Mouse (Mus musculus) myocyte (in vitro differentiated cells): Measurements from ENCODE around the gene Paqr8. TPM values are rescaled to one million over a fixed set of nuclear protein-coding genes. Genes with fewer than 3 reads are reported as not detected.

Experiments
- H3K27me3 ChIP-seq: one replicate; pipeline ENCODE4 v1.6.1; 2011; ENCODE audit not compliant: control insufficient read depth, insufficient read depth, insufficient read length
- H3K36me3 ChIP-seq: one replicate; pipeline ENCODE4 v1.6.1; 2011; ENCODE audit not compliant: control insufficient read depth, insufficient read depth
- H3K4me2 ChIP-seq: one replicate; pipeline ENCODE4 v1.6.1; 2011; ENCODE audit warnings: low read depth, control low read depth
- H3K4me3 ChIP-seq: one replicate; pipeline ENCODE4 v1.5.1; 2011; ENCODE audit warnings: mild to moderate bottlenecking, control low read depth, moderate library complexity
- H3K79me2 ChIP-seq: one replicate; pipeline ENCODE4 v1.6.1; 2011; ENCODE audit not compliant: control insufficient read depth, insufficient read depth
- H3ac ChIP-seq: one replicate; pipeline ENCODE4 v1.6.1; 2011; ENCODE audit not compliant: control insufficient read depth, insufficient read length
- CEBPB ChIP-seq: IDR thresholded peaks from 2 replicates; pipeline ENCODE4 v1.6.1; 2011; ENCODE audit warnings: mild to moderate bottlenecking, moderate library complexity; ENCODE audit not compliant: poor library complexity, insufficient read depth, severe bottlenecking
- E2F4 ChIP-seq: IDR thresholded peaks from one replicate; pipeline ENCODE4 v1.6.1; 2011; ENCODE audit warnings: mild to moderate bottlenecking, control low read depth, moderate library complexity; ENCODE audit not compliant: insufficient read depth
- MAX ChIP-seq: IDR thresholded peaks from one replicate; pipeline ENCODE4 v1.6.1; 2011; ENCODE audit warnings: low read depth, mild to moderate bottlenecking, control low read depth
- MYOD1 ChIP-seq, 3 experiments: IDR thresholded peaks; one replicate each; pipeline ENCODE4 v1.6.1; 2011; ENCODE audit warnings: control low read depth in 2 of 3, low read depth in 2 of 3, mild to moderate bottlenecking in 2 of 3, moderate library complexity in 1 of 3; ENCODE audit not compliant: insufficient read length in 2 of 3, control insufficient read depth in 1 of 3
- MYOG ChIP-seq, 3 experiments: IDR thresholded peaks; one replicate each; pipeline ENCODE4 v1.6.1; 2011; ENCODE audit warnings: control low read depth in 2 of 3, low read depth in 2 of 3, mild to moderate bottlenecking in 2 of 3; ENCODE audit not compliant: insufficient read length in 2 of 3, control insufficient read depth in 1 of 3, insufficient read depth in 1 of 3
- POLR2A ChIP-seq: IDR thresholded peaks from one replicate; pipeline ENCODE4 v1.6.1; 2011; ENCODE audit warnings: low read depth, mild to moderate bottlenecking, control low read depth, moderate library complexity; ENCODE audit not compliant: insufficient read length
- POLR2AphosphoS2 ChIP-seq: IDR thresholded peaks from one replicate; pipeline ENCODE4 v1.6.1; 2011; ENCODE audit warnings: low read depth, control low read depth; ENCODE audit not compliant: insufficient read length
- REST ChIP-seq: IDR thresholded peaks from one replicate; pipeline ENCODE4 v1.6.1; 2011; ENCODE audit warnings: mild to moderate bottlenecking, control low read depth, moderate library complexity; ENCODE audit not compliant: insufficient read depth, insufficient read length
- SRF ChIP-seq: IDR thresholded peaks from one replicate; pipeline ENCODE4 v1.6.1; 2011; ENCODE audit warnings: low read depth; ENCODE audit not compliant: control insufficient read depth, insufficient read length
- TCF12 ChIP-seq: IDR thresholded peaks from one replicate; pipeline ENCODE4 v1.6.1; 2011; ENCODE audit warnings: mild to moderate bottlenecking, control low read depth; ENCODE audit not compliant: poor library complexity, insufficient read depth, severe bottlenecking
- TCF3 ChIP-seq: IDR thresholded peaks from one replicate; pipeline ENCODE4 v1.6.1; 2011; ENCODE audit warnings: low read depth, control low read depth; ENCODE audit not compliant: insufficient read length
- USF1 ChIP-seq: IDR thresholded peaks from one replicate; pipeline ENCODE4 v1.6.1; 2011; ENCODE audit warnings: low read depth, mild to moderate bottlenecking, control low read depth, moderate library complexity
- polyA plus RNA-seq: library from polyadenylated mRNA; unstranded; fragments of >200 nt; fragmentation: generic; extraction: Trizol; gene quantifications from one replicate; pipeline ENCODE4 v1.2.1, GENCODE M21; 2012; ENCODE audit warnings: missing spikeins

Paqr8 gene
- polyA plus RNA-seq, 1 experiment: 0.96 TPM

- no peaks in the 10 kb centered on the region for H3K79me2 ChIP-seq
- H3K27me3 ChIP-seq: no peaks in the 10 kb centered on the region
- no peaks in the 10 kb centered on the region for H3K36me3 ChIP-seq
- no peak for TF ChIP-seq CEBPB
- H3K4me3 ChIP-seq: no peak overlapping the region
- no peak overlapping the region for H3ac ChIP-seq
- H3K4me2 ChIP-seq: peak overlapping the region; percentile 24
These were observed 84.1 kb downstream of the Paqr8 start for GRCm38 (mm10) chr1:20974341-20975135.

GRCm38 (mm10) chr1:20980553-20980952 lies 90.1 kb downstream of the Paqr8 start:
- no peaks in the 10 kb centered on the region for H3K27me3 ChIP-seq
- no peak overlapping the region for H3ac ChIP-seq
- TF ChIP-seq POLR2AphosphoS2 (no peak), POLR2A (no peak), CEBPB (no peak), MAX (no peak), TCF3 (no peak)
- no peaks in the 10 kb centered on the region for H3K36me3 ChIP-seq
- no peak overlapping the region for H3K4me2 ChIP-seq
- no peak overlapping the region for H3K4me3 ChIP-seq
- H3K79me2 ChIP-seq: no peaks in the 10 kb centered on the region

DNA sequence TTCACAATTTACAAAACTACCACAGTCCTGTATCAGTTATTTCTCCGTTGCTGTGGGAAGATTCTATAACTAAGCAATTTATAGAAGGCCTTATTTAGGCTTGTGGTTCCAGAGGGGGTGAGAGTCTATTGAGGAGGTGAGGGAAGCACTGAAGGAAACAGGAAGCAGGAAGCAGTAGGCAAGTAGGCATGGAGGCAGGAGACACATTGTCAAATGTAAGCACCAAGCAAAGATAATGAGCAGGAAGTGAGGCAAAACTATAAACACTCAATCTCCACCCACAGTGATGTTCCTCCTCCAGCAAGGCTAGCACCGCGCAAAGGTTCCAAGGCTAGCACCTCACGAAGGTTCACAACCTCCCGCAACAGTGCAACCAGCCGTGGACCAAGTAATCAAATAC lies 91.4 kb downstream of the Paqr8 start:
- Histone ChIP-seq H3K79me2 (no peaks in the 10 kb centered on the region), H3K4me2 (no peak overlapping the region), H3K4me3 (no peak overlapping the region), H3ac (no peak overlapping the region), H3K36me3 (no peaks in the 10 kb centered on the region), H3K27me3 (no peaks in the 10 kb centered on the region)
- TF ChIP-seq MYOG (IDR thresholded peaks at IDR 0.05; ENCODE audit: control insufficient read depth in 1 of 3, insufficient read depth in 1 of 3, insufficient read length in 2 of 3, low read depth in 2 of 3): no peak
- TF ChIP-seq TCF3: no peak
- no peak for TF ChIP-seq POLR2AphosphoS2
- TF ChIP-seq REST: no peak
- TF ChIP-seq CEBPB: no peak
- no peak for TF ChIP-seq TCF12
- TF ChIP-seq MYOD1 (IDR thresholded peaks at IDR 0.05; ENCODE audit: control insufficient read depth in 1 of 3, insufficient read length in 2 of 3, low read depth in 2 of 3): no peak
- TF ChIP-seq SRF: no peak
- no peak for TF ChIP-seq E2F4

GRCm38 (mm10) chr1:20984103-20984502 lies 93.7 kb downstream of the Paqr8 start:
- Histone ChIP-seq H3K4me2 (no peak overlapping the region), H3ac (no peak overlapping the region), H3K4me3 (no peak overlapping the region), H3K27me3 (no peaks in the 10 kb centered on the region), H3K36me3 (no peaks in the 10 kb centered on the region), H3K79me2 (no peaks in the 10 kb centered on the region)
- no peak for TF ChIP-seq POLR2A
- no peak for TF ChIP-seq MYOD1 (IDR thresholded peaks at IDR 0.05; ENCODE audit: control insufficient read depth in 1 of 3, insufficient read length in 2 of 3, low read depth in 2 of 3)
- no peak for TF ChIP-seq SRF
- TF ChIP-seq MYOG (IDR thresholded peaks at IDR 0.05; ENCODE audit: control insufficient read depth in 1 of 3, insufficient read depth in 1 of 3, insufficient read length in 2 of 3, low read depth in 2 of 3): no peak
- TF ChIP-seq USF1: no peak
- no peak for TF ChIP-seq POLR2AphosphoS2
- no peak for TF ChIP-seq MAX
- no peak for TF ChIP-seq TCF3
- no peak for TF ChIP-seq REST

DNA sequence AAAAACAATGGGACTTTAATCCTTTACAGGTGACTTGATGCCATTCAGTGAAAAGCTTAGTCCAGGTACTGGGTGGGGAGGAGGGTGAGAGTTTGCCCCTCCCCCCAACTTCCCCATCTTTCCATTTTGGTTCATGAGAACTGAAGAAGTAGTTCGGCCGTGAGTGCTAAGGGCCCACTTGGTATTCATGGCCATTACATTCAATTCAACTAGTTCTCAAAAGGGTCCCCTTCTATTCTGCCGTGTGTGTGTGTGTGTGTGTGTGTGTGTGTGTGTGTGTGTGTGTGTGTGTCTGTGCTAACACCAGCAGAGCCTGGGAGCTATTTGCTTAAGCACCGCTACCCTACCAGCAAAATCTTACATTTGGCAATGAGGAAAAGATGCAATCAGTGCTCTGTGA lies 94.2 kb downstream of the Paqr8 start:
- H3K27me3 ChIP-seq: no peaks in the 10 kb centered on the region
- H3ac ChIP-seq: no peak overlapping the region
- no peak overlapping the region for H3K4me2 ChIP-seq
- H3K79me2 ChIP-seq: no peaks in the 10 kb centered on the region
- H3K36me3 ChIP-seq: no peaks in the 10 kb centered on the region
- no peak overlapping the region for H3K4me3 ChIP-seq
- TF ChIP-seq CEBPB (no peak), SRF (no peak), USF1 (no peak)
